Mouse (Mus musculus) cerebellum, adult 9-11 months (tissue): Measurements from ENCODE around the gene Vrk1.

Source experiments
- DNase-seq: peaks from one replicate; pipeline ENCODE4 v3.0.0; 2022

Vrk1 gene

GRCm38 (mm10) chr12:106059873-106060573, 50.0 kb downstream of the Vrk1 start:
- no peak for DNase-seq

GRCm38 (mm10) chr12:106070434-106071155, 60.6 kb downstream of the Vrk1 start:
- DNase-seq: no peak

GRCm38 (mm10) chr12:106071575-106072166, 61.6 kb downstream of the Vrk1 start:
- DNase-seq: no peak

- no peak for DNase-seq
Measured at GRCm38 (mm10) chr12:106074371-106075155, 64.5 kb downstream of the Vrk1 start.

- DNase-seq: no peak
Measured at GRCm38 (mm10) chr12:106076131-106076530, 66.1 kb downstream of the Vrk1 start.

GRCm38 (mm10) chr12:106080511-106080910, 70.5 kb downstream of the Vrk1 start:
- DNase-seq: no peak

GRCm38 (mm10) chr12:106080945-106081747, 71.1 kb downstream of the Vrk1 start:
- peak; percentile 64 for DNase-seq

- DNase-seq: no peak
Measured at GRCm38 (mm10) chr12:106081748-106082140, 71.7 kb downstream of the Vrk1 start.

- no peak for DNase-seq
Measured at GRCm38 (mm10) chr12:106082191-106082957, 72.3 kb downstream of the Vrk1 start.

GRCm38 (mm10) chr12:106082958-106083381, 72.9 kb downstream of the Vrk1 start:
- no peak for DNase-seq

GRCm38 (mm10) chr12:106084126-106084525, 74.1 kb downstream of the Vrk1 start:
- DNase-seq: no peak

- DNase-seq: no peak
Measured at GRCm38 (mm10) chr12:106094827-106095226, 84.8 kb downstream of the Vrk1 start.

GRCm38 (mm10) chr12:106102003-106102402, 92.0 kb downstream of the Vrk1 start:
- no peak for DNase-seq

- DNase-seq: no peak
Measured at GRCm38 (mm10) chr12:106102726-106103643, 93.0 kb downstream of the Vrk1 start.

- no peak for DNase-seq
Measured at GRCm38 (mm10) chr12:106107272-106107671, 97.2 kb downstream of the Vrk1 start.

GRCm38 (mm10) chr12:106115070-106115891, 105.3 kb downstream of the Vrk1 start:
- DNase-seq: no peak

GRCm38 (mm10) chr12:106115892-106116206, 105.8 kb downstream of the Vrk1 start:
- DNase-seq: peak; percentile 17

- peak; percentile 36 for DNase-seq
Measured at GRCm38 (mm10) chr12:106123276-106123675, 113.2 kb downstream of the Vrk1 start.

GRCm38 (mm10) chr12:106124581-106124980, 114.6 kb downstream of the Vrk1 start:
- DNase-seq: no peak
